Mouse (Mus musculus) neural tube, embryonic 14.5 days (tissue): ENCODE results near the gene Megf9. TPM values are rescaled to one million over a fixed set of nuclear protein-coding genes. Genes with fewer than 3 reads are reported as not detected.

ENCODE experiments used
- ATAC-seq: fragments of 200-750 bp; cut with Nextera tagmentation; 2 replicates; pipeline ENCODE4 v1.8.0; 2017; ENCODE audit warnings: low read depth, mild to moderate bottlenecking, moderate TSS enrichment, moderate library complexity
- H3K27ac ChIP-seq: fragments of 300-500 bp; sonication (generic); 2 replicates; pipeline ENCODE4 v1.5.1; 2014; ENCODE audit warnings: low read depth, mild to moderate bottlenecking, control low read depth, low read length, moderate library complexity, mixed read lengths
- H3K27me3 ChIP-seq: fragments of 300-500 bp; sonication (generic); 2 replicates; pipeline ENCODE4 v1.6.1; 2014; ENCODE audit warnings: low read length; ENCODE audit not compliant: control insufficient read depth, insufficient read depth
- H3K36me3 ChIP-seq: fragments of 300-500 bp; sonication (generic); 2 replicates; pipeline ENCODE4 v1.6.1; 2014; ENCODE audit warnings: low read length, mixed read lengths; ENCODE audit not compliant: control insufficient read depth, insufficient read depth
- H3K4me1 ChIP-seq: fragments of 300-500 bp; sonication (generic); 2 replicates; pipeline ENCODE4 v1.6.1; 2014; ENCODE audit warnings: low read length; ENCODE audit not compliant: control insufficient read depth, insufficient read depth
- H3K4me2 ChIP-seq: fragments of 300-500 bp; sonication (generic); 2 replicates; pipeline ENCODE4 v1.6.1; 2014; ENCODE audit warnings: mild to moderate bottlenecking, low read depth, low read length, control low read depth
- H3K4me3 ChIP-seq: fragments of 300-500 bp; sonication (generic); 2 replicates; pipeline ENCODE4 v1.5.1; 2014; ENCODE audit warnings: low read depth, low read length, control low read depth, mixed read lengths
- H3K9ac ChIP-seq: fragments of 300-500 bp; sonication (generic); replicated peaks from 2 replicates; pipeline ENCODE4 v1.6.1; 2014; ENCODE audit warnings: low read depth, mild to moderate bottlenecking, control low read depth, low read length, mixed read lengths
- H3K9me3 ChIP-seq: fragments of 300-500 bp; sonication (generic); 2 replicates; pipeline ENCODE4 v1.6.1; 2016; ENCODE audit warnings: low read length; ENCODE audit not compliant: control insufficient read depth
- WGBS: fragments of 180-500 bp; shearing (Covaris S2); extraction: QIAGEN DNeasy Blood & Tissue Kit; methylation state at CpG from one replicate; pipeline ENCODE4 v1.1.7; 2014; 5-methylcytosine and 5-hydroxymethylcytosine counted together
- polyA plus RNA-seq: library from polyadenylated mRNA; unstranded; fragments of >200 nt; fragmentation: Nextera tagmentation; extraction: Ambion mirVana; gene quantifications from 2 replicates; pipeline ENCODE4 v1.2.1, GENCODE M21; 2014

The Megf9 gene
- 43.3 and 45.6 TPM in 2 replicates for polyA plus RNA-seq

DNA sequence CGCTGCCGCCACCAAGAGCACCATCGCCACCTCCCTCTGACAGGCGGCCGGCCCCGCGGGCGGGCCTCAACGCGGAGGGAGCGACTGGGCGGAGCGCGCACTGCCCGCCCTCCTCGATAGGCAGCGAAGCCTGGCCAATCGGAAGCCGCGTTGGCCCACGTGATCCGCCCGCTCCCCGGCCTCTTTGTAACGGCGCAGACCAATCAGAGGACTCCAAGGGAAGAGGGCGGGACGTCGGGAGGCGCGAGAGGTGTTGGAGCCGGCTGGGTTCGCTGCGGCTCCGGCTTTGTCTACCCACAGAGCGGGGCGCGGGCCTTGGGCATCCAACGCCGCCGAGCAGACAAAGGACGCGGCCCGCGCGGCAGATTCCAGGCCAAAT lies at the start of gene Megf9:
TSS of gene Megf9 (minus strand) at position 105 of the 379 bp plus-strand sequence.
- Histone ChIP-seq H3K27me3 (no peaks in the 10 kb centered on the region), H3K4me3 (peak within 1 kb of the TSS; percentile 83), H3K9ac (peak within 1 kb of the TSS; percentile 99), H3K36me3 (no peaks in the 10 kb centered on the region), H3K27ac (peak within 1 kb of the TSS; percentile 100), H3K9me3 (no peaks in the 10 kb centered on the region), H3K4me1 (peaks cover 35% of the 10 kb centered on the region), H3K4me2 (peak within 1 kb of the TSS; percentile 92)
- WGBS = under 1% methylated on average over 46 of the region's 46 CpGs
- ATAC-seq = peak; percentile 98

- Histone ChIP-seq H3K9ac (no peak overlapping the region), H3K36me3 (no peaks in the 10 kb centered on the region), H3K4me2 (no peak overlapping the region), H3K27ac (no peak overlapping the region), H3K27me3 (no peaks in the 10 kb centered on the region), H3K4me3 (no peak overlapping the region), H3K4me1 (no peaks in the 10 kb centered on the region), H3K9me3 (no peaks in the 10 kb centered on the region)
- WGBS = 55% methylated on average over 3 of the region's 3 CpGs
- peak; percentile 56; the same call in 1 of the 2 replicates for ATAC-seq
Observed at GRCm38 (mm10) chr4:70579654-70580053, 44.9 kb upstream of the Megf9 start.

DNA sequence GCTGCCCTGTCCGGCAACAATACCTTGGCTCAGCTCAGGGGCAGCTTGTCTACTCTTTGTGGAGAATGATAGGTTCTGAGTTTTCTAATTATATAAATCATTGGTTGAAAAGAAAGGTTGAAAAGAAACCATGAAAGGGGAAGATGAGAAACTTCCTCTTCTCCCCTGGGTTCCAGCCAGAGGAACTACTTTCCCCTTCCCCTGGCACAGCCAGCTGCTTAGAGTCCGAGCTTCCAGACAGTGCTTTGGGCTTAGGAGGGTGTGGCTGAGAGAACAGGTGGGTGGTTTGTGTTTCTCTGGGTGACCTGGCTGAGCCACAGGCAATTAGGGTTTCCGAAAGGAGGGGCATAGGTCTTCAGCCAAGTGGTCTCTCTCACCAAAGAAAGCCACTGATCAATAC lies 43.5 kb upstream of the Megf9 start:
- no peaks in the 10 kb centered on the region for H3K4me1 ChIP-seq
- no peaks in the 10 kb centered on the region for H3K36me3 ChIP-seq
- no peak overlapping the region for H3K9ac ChIP-seq
- no peak for ATAC-seq
- no peaks in the 10 kb centered on the region for H3K27me3 ChIP-seq
- no peaks in the 10 kb centered on the region for H3K9me3 ChIP-seq
- H3K4me2 ChIP-seq = no peak overlapping the region
- 61% methylated on average over 3 of the region's 3 CpGs for WGBS
- no peak overlapping the region for H3K27ac ChIP-seq
- no peak overlapping the region for H3K4me3 ChIP-seq

DNA sequence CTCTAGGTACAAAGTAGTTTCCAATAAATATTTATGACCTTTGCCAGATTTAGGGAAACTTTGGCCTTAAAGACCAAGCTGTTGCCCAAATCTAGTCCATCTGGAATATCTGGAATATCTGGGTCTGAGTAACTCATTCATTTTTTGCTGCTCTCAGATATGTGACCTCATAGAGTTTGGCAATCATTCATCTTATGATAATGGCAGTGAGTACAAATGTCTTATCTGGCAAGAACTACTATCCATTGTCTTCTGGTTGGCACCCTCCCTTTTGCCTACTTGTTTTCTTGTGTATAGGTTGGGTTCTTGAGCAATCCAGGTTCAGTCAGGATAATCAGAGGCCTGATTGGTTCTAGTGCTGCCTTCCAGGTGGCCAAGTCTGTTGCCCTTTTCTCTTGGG lies 41.3 kb upstream of the Megf9 start:
- H3K4me3 ChIP-seq = no peak overlapping the region
- H3K36me3 ChIP-seq = no peaks in the 10 kb centered on the region
- H3K27ac ChIP-seq = no peak overlapping the region
- no peak overlapping the region for H3K4me2 ChIP-seq
- no peak for ATAC-seq
- no peaks in the 10 kb centered on the region for H3K4me1 ChIP-seq
- H3K9ac ChIP-seq = no peak overlapping the region
- no peaks in the 10 kb centered on the region for H3K27me3 ChIP-seq
- H3K9me3 ChIP-seq = no peaks in the 10 kb centered on the region

GRCm38 (mm10) chr4:70573926-70574325 lies 39.1 kb upstream of the Megf9 start:
- WGBS = 92% methylated on average over 2 of the region's 2 CpGs

GRCm38 (mm10) chr4:70553888-70554287 lies 19.1 kb upstream of the Megf9 start:
- Histone ChIP-seq H3K9me3 (no peaks in the 10 kb centered on the region), H3K36me3 (no peaks in the 10 kb centered on the region), H3K9ac (no peak overlapping the region), H3K4me2 (no peak overlapping the region), H3K4me3 (no peak overlapping the region), H3K27me3 (no peaks in the 10 kb centered on the region), H3K27ac (no peak overlapping the region), H3K4me1 (no peaks in the 10 kb centered on the region)
- 75% methylated on average over 2 of the region's 2 CpGs for WGBS
- no peak for ATAC-seq

More at GRCm38 (mm10) chr4:70573926-70574325, 39.1 kb upstream of the Megf9 start:
- no peaks in the 10 kb centered on the region for H3K27me3 ChIP-seq
- no peak overlapping the region for H3K4me2 ChIP-seq
- no peak overlapping the region for H3K27ac ChIP-seq
- H3K4me1 ChIP-seq = no peaks in the 10 kb centered on the region
- H3K4me3 ChIP-seq = no peak overlapping the region
- H3K9me3 ChIP-seq = no peaks in the 10 kb centered on the region
- ATAC-seq = no peak
- H3K36me3 ChIP-seq = no peaks in the 10 kb centered on the region
- H3K9ac ChIP-seq = no peak overlapping the region

DNA sequence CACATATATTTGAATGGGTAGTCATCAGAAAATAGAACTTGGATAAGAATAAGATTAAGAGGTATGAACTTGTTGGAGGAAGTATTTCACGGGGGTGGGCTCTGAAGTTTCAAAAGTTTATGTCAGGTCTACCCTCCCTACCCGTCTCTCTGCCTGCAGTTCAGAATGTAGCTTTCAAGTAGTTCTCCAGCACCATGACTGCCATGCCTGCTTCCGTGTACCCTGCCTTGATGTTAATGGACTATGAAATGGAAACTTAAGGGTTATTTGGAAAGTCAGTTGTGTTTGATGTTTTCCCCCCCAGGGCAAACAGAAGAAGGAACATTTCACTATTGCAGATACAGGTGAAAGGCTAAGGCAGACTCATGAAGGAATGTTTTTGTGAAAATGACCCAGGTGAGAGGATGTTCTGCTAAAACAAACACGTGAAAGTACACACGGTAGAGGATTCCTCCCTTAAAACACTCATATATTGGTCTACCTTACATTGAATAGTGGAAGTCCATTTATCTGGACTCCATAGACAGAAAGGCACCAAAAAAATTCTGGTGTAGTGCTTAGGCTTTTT lies 18.5 kb upstream of the Megf9 start:
- H3K27ac ChIP-seq = no peak overlapping the region
- H3K4me1 ChIP-seq = no peaks in the 10 kb centered on the region
- H3K9me3 ChIP-seq = no peaks in the 10 kb centered on the region
- ATAC-seq = no peak
- 88% methylated on average over 5 of the region's 5 CpGs for WGBS
- H3K4me2 ChIP-seq = no peak overlapping the region
- H3K27me3 ChIP-seq = no peaks in the 10 kb centered on the region
- no peak overlapping the region for H3K4me3 ChIP-seq
- no peaks in the 10 kb centered on the region for H3K36me3 ChIP-seq
- no peak overlapping the region for H3K9ac ChIP-seq

DNA sequence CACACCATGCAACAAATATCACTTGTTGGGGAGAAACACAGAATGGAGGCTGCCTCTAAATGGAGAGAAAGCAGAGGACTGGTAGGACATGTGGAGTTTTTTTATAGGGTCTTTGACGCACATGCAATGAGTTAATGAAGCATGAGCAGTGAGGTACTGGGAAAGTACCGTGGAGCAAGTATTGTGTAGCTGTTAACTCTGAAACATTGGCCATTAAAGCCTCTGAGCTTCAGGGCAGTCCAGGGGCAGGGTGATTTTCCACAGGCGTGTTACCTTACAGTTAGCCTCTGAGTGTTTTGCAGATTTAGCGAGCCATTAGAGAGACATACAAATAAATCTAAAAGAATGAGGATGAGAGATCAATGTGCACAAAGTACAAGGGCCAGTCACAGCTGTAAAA lies 17.3 kb upstream of the Megf9 start:
- H3K36me3 ChIP-seq = no peaks in the 10 kb centered on the region
- H3K9ac ChIP-seq = no peak overlapping the region
- no peak overlapping the region for H3K4me2 ChIP-seq
- WGBS = 37% methylated on average over 4 of the region's 4 CpGs
- no peaks in the 10 kb centered on the region for H3K9me3 ChIP-seq
- no peaks in the 10 kb centered on the region for H3K4me1 ChIP-seq
- no peaks in the 10 kb centered on the region for H3K27me3 ChIP-seq
- H3K4me3 ChIP-seq = no peak overlapping the region
- H3K27ac ChIP-seq = no peak overlapping the region
- no peak for ATAC-seq

GRCm38 (mm10) chr4:70547411-70548148 lies 12.8 kb upstream of the Megf9 start:
- Histone ChIP-seq H3K9me3 (no peaks in the 10 kb centered on the region), H3K36me3 (no peaks in the 10 kb centered on the region), H3K4me2 (no peak overlapping the region), H3K27me3 (no peaks in the 10 kb centered on the region), H3K4me1 (no peaks in the 10 kb centered on the region), H3K4me3 (no peak overlapping the region), H3K9ac (no peak overlapping the region), H3K27ac (no peak overlapping the region)
- ATAC-seq = no peak
- WGBS = 95% methylated on average over 8 of the region's 8 CpGs
